Mouse (Mus musculus): Measurements from ENCODE around the gene Akap2.

Gene Akap2

GRCm38 (mm10) chr4:57915216-57915965 is 197.9 kb downstream of the Akap2 start:
- DNase-seq (ENCODE audit: low spot score) = no peak

GRCm38 (mm10) chr4:57916201-57916661 is 198.8 kb downstream of the Akap2 start, which contains the start of gene D630039A03Rik:
D630039A03Rik (minus strand) TSS chr4:57916297.
- no peak for DNase-seq (ENCODE audit: low spot score)

GRCm38 (mm10) chr4:57916711-57917110 is 199.3 kb downstream of the Akap2 start:
- DNase-seq (ENCODE audit: low spot score) = no peak

- DNase-seq (ENCODE audit: low spot score) = no peak
Observed at GRCm38 (mm10) chr4:57919494-57920423, 202.3 kb downstream of the Akap2 start.

- no peak for DNase-seq (ENCODE audit: low spot score)
Observed at GRCm38 (mm10) chr4:57920522-57920921, 203.1 kb downstream of the Akap2 start.

GRCm38 (mm10) chr4:57922171-57922570 is 204.7 kb downstream of the Akap2 start:
- no peak for DNase-seq (ENCODE audit: low spot score)

GRCm38 (mm10) chr4:57924556-57925071 is 207.2 kb downstream of the Akap2 start:
- DNase-seq (ENCODE audit: low spot score) = no peak

GRCm38 (mm10) chr4:57927464-57928205 is 210.2 kb downstream of the Akap2 start:
- no peak for DNase-seq (ENCODE audit: low spot score)

GRCm38 (mm10) chr4:57930559-57931170 is 213.2 kb downstream of the Akap2 start:
- no peak for DNase-seq (ENCODE audit: low spot score)

GRCm38 (mm10) chr4:57934181-57934580 is 216.7 kb downstream of the Akap2 start:
- no peak for DNase-seq (ENCODE audit: low spot score)

GRCm38 (mm10) chr4:57937292-57937691 is 219.8 kb downstream of the Akap2 start:
- DNase-seq (ENCODE audit: low spot score) = no peak

- no peak for DNase-seq (ENCODE audit: low spot score)
Observed at GRCm38 (mm10) chr4:57940631-57941030, 223.2 kb downstream of the Akap2 start.

- no peak for DNase-seq (ENCODE audit: low spot score)
Observed at GRCm38 (mm10) chr4:57942892-57943291, 225.4 kb downstream of the Akap2 start.
